Mouse (Mus musculus) embryonic facial prominence, embryonic 11.5 days (tissue): ENCODE results near the gene Rab2b. TPM values are rescaled to one million over a fixed set of nuclear protein-coding genes. Genes with fewer than 3 reads are reported as not detected.
"Not testable (repeated sequence)": the region's sequence is repeated elsewhere in the genome, so short reads cannot be mapped to it uniquely, and the experiment has no call there.

Source experiments
- ATAC-seq: fragments of 200-750 bp; cut with Nextera tagmentation; replicated peaks from 2 replicates; pipeline ENCODE4 v1.8.0; 2017; ENCODE audit warnings: low read depth; ENCODE audit not compliant: insufficient number of reproducible peaks, low FRiP score, low TSS enrichment
- DNase-seq: peaks from one replicate; pipeline ENCODE4 v3.0.0-alpha.2; 2015; ENCODE audit warnings: low spot score
- H3K27ac ChIP-seq: fragments of 300-500 bp; sonication (generic); replicated peaks from 2 replicates; pipeline ENCODE4 v1.5.1; 2014; ENCODE audit warnings: mild to moderate bottlenecking, low read depth, low read length, control low read depth
- H3K27me3 ChIP-seq: fragments of 300-500 bp; sonication (generic); 2 replicates; pipeline ENCODE4 v1.6.1; 2014; ENCODE audit warnings: mild to moderate bottlenecking, low read length, moderate library complexity, mixed read lengths; ENCODE audit not compliant: control insufficient read depth, insufficient read depth
- H3K36me3 ChIP-seq: fragments of 300-500 bp; sonication (generic); replicated peaks from 2 replicates; pipeline ENCODE4 v1.6.1; 2014; ENCODE audit warnings: low read depth, mild to moderate bottlenecking, low read length, moderate library complexity, mixed read lengths; ENCODE audit not compliant: control insufficient read depth, insufficient read depth
- H3K4me1 ChIP-seq: fragments of 300-500 bp; sonication (generic); 2 replicates; pipeline ENCODE4 v1.6.1; 2014; ENCODE audit warnings: low read length, mixed read lengths; ENCODE audit not compliant: control insufficient read depth, insufficient read depth
- H3K4me2 ChIP-seq: fragments of 300-500 bp; sonication (generic); 2 replicates; pipeline ENCODE4 v1.6.1; 2014; ENCODE audit warnings: low read depth, mild to moderate bottlenecking, control low read depth, low read length, moderate library complexity
- H3K4me3 ChIP-seq: fragments of 300-500 bp; sonication (generic); 2 replicates; pipeline ENCODE4 v1.5.1; 2014; ENCODE audit warnings: low read depth, low read length, control low read depth
- H3K9ac ChIP-seq: fragments of 300-500 bp; sonication (generic); replicated peaks from 2 replicates; pipeline ENCODE4 v1.6.1; 2014; ENCODE audit warnings: mild to moderate bottlenecking, control low read depth, low read length
- H3K9me3 ChIP-seq: fragments of 300-500 bp; sonication (generic); replicated peaks from 2 replicates; pipeline ENCODE4 v1.6.1; 2016; ENCODE audit warnings: mild to moderate bottlenecking, low read length, inconsistent platforms, mixed read lengths; ENCODE audit not compliant: control insufficient read depth
- WGBS: fragments of 180-500 bp; shearing (Covaris S2); extraction: QIAGEN DNeasy Blood & Tissue Kit; methylation state at CpG from one replicate; pipeline ENCODE4 v1.1.7; 2014; 5-methylcytosine and 5-hydroxymethylcytosine counted together
- polyA plus RNA-seq: library from polyadenylated mRNA; unstranded; fragments of >200 nt; fragmentation: Nextera tagmentation; extraction: Ambion mirVana; gene quantifications from 2 replicates; pipeline ENCODE4 v1.2.1, GENCODE M21; 2014

The Rab2b gene
- polyA plus RNA-seq, 1 experiment from 2014 or later: 26.5 TPM

DNA sequence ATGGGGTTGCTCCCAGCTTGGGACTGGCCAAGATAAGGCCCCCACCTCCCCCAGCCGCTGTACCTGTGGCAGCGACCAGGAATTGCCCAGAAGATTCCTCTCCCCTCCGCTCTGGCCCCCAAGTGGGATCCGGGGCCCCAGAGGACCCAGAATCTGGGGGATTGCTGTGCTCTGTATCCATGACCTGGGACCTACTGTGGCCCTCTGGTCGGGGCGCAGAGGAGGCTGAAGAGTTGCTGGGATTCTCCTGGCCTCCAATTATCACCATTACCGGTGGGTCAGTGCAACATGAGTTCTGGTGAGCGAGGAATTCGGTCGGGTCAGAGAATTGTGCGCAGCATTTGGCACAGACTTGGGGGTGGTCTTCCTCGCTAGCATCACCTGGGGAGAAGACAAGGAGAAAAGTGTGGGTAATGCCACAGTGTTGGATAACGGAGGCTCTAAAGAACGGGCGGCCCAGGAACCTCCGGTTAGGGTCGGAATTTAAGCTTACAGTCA lies 36.0 kb upstream of the Rab2b start:
- ATAC-seq: peak; percentile 4; the same call in 1 of the 2 replicates
- Histone ChIP-seq H3K27me3 (no peaks in the 10 kb centered on the region), H3K4me3 (peak overlapping the region; percentile 80), H3K9me3 (no peaks in the 10 kb centered on the region), H3K4me1 (peaks cover 9% of the 10 kb centered on the region), H3K9ac (peak overlapping the region; percentile 94), H3K36me3 (peaks cover 29% of the 10 kb centered on the region), H3K27ac (peak overlapping the region; percentile 89), H3K4me2 (peak overlapping the region; percentile 87)
- 7% methylated on average over 17 of the region's 17 CpGs for WGBS
- no peak for DNase-seq

DNA sequence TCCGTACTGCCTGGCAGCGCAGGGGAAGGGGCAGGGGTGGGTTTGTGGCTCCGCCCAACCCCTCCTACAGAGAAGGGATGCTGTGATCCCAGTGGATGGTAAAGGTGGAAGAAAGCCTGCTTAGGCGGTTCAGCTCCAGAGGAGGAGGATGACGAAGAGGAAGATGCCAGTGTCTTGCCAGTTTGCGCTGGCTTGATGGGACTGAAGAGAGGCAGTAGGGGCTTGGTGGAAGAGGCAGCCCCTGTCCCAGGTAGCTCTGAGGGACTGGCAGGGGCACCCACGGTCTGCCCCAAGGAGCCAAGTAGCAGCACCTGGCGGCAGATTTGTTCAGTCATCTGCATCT lies 35.4 kb upstream of the Rab2b start:
- WGBS: 63% methylated on average over 8 of the region's 8 CpGs
- Histone ChIP-seq H3K9ac (peak overlapping the region; percentile 94), H3K27me3 (no peaks in the 10 kb centered on the region), H3K4me3 (peak overlapping the region; percentile 80), H3K4me1 (peaks cover 9% of the 10 kb centered on the region), H3K9me3 (no peaks in the 10 kb centered on the region), H3K36me3 (peaks cover 29% of the 10 kb centered on the region), H3K4me2 (peak overlapping the region; percentile 87), H3K27ac (no peak overlapping the region)
- DNase-seq: no peak
- ATAC-seq: no peak

DNA sequence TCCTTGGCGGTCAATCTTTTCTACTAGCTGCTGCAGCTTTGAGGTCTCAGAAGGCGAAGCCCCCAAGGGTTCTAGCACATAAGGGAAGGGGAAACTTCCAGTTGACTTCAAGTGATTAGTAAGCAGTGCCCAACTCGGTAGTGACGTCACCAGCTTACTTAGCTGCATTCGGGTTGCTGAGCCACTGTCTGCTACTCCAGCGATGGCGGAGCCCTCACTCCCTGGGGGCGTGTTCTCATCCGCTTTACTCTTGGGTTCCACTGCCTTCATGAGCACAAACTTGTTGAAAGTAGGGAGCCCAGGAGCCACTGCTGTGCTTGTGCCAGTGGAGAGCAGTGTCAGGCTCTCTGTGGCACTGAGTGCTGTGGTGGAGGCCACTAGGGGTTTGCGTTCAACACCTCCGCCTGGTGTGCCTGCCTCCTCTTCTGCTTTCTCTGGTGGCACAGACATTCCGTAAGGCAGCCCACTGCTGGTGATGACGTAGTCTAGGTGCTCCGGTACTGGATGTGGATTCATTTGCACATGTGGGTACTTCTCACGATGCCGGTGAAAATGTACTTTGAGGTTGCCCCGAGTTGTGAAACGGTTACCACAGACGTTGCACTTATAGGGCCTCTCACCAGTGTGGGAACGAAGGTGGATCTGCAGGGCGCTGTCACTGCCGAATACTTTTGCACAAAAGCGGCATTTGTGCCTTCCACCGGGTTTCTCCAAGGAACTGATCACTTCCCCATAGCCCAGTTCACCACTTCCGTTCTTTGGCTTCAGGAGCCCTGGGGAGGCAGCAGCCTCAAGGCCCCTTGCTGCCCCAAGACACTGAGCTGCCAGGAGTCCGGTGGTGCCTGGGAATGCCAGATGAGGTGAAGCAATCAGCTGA lies 34.8 kb upstream of the Rab2b start:
- no peak overlapping the region for H3K27ac ChIP-seq
- H3K27me3 ChIP-seq: no peaks in the 10 kb centered on the region
- no peak overlapping the region; the same call in 1 of the 2 replicates for H3K4me3 ChIP-seq
- peaks cover 29% of the 10 kb centered on the region for H3K36me3 ChIP-seq
- peak overlapping the region; percentile 87; the same call in 1 of the 2 replicates for H3K4me2 ChIP-seq
- no peaks in the 10 kb centered on the region for H3K9me3 ChIP-seq
- no peak overlapping the region; the same call in 1 of the 2 replicates for H3K9ac ChIP-seq
- ATAC-seq (no peak), DNase-seq (no peak)
- peaks cover 9% of the 10 kb centered on the region for H3K4me1 ChIP-seq
- 88% methylated on average over 26 of the region's 26 CpGs for WGBS

DNA sequence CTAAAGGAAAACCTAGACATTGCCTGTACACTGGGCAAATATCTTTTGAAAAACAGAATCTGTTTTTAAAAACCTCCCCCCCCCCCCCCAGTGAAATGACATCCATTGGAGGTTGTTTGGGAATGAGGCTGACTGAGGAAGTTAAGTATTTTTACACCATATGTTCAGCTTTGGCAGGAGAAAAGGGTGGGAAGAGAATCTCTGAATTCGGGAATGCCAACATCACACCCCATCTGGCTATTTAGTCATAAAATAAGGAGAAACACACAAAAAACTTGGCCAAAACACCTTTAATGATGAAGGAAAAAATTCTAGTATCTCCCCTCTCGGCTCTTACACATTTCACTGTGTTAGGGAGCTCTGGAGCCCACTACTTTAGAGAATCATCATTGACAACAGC lies 31.6 kb upstream of the Rab2b start:
- no peak for ATAC-seq
- Histone ChIP-seq H3K36me3 (peaks cover 29% of the 10 kb centered on the region), H3K4me3 (no peak overlapping the region), H3K4me2 (no peak overlapping the region), H3K27me3 (no peaks in the 10 kb centered on the region), H3K9me3 (no peaks in the 10 kb centered on the region), H3K4me1 (peaks cover 9% of the 10 kb centered on the region), H3K27ac (no peak overlapping the region), H3K9ac (no peak overlapping the region)
- DNase-seq: no peak
- WGBS: 93% methylated on average over 2 of the region's 2 CpGs

DNA sequence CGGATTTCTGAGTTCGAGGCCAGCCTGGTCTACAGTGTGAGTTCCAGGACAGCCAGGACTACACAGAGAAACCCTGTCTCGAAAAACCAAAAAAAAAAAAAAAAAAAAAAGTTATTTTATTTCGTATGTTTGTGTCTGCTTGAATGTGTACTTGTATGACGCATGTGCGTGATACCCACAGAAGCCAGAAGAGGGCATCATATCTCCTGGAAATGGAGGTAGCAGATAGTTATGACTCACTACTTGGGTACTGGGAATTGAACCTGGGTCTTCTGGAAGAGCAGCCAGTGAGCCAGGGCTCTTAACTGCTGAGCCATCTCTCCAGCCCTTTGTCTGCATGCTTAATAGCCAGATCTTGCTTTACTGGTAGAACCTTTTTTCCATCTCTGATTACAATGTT lies 31.0 kb upstream of the Rab2b start:
- not testable (repeated sequence) for H3K9me3 ChIP-seq, H3K27me3 ChIP-seq, H3K4me2 ChIP-seq, H3K27ac ChIP-seq, H3K4me1 ChIP-seq, H3K9ac ChIP-seq, H3K4me3 ChIP-seq, DNase-seq, ATAC-seq
- H3K36me3 ChIP-seq: peaks cover 29% of the 10 kb centered on the region
- WGBS: 94% methylated on average over 5 of the region's 6 CpGs

DNA sequence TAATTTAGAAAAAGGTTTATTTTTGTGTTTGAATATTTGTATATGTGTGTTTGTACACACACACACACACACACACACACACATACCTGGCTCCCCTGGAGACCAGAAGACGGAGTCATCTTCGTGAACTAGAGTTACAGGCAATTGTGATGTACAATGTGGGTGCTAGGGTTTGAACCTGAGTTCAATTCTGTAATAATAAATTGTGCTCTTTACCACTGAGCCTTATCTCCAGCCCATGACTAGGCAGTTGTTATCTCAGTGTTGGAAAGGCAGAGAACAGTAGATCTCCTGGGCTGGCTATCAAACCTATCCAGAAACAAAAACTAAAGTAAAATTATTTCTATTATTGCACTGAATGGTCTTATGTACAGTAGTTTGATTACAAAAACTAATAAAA lies 26.8 kb upstream of the Rab2b start:
- WGBS: 91% methylated on average over 2 of the region's 2 CpGs
- DNase-seq (no peak), ATAC-seq (no peak)
- H3K27ac ChIP-seq: no peak overlapping the region
- peaks cover 2% of the 10 kb centered on the region; the same call in 1 of the 2 replicates for H3K36me3 ChIP-seq
- no peak overlapping the region for H3K4me3 ChIP-seq
- H3K27me3 ChIP-seq: no peaks in the 10 kb centered on the region
- H3K4me1 ChIP-seq: no peaks in the 10 kb centered on the region
- H3K9me3 ChIP-seq: no peaks in the 10 kb centered on the region
- no peak overlapping the region for H3K4me2 ChIP-seq
- H3K9ac ChIP-seq: no peak overlapping the region

DNA sequence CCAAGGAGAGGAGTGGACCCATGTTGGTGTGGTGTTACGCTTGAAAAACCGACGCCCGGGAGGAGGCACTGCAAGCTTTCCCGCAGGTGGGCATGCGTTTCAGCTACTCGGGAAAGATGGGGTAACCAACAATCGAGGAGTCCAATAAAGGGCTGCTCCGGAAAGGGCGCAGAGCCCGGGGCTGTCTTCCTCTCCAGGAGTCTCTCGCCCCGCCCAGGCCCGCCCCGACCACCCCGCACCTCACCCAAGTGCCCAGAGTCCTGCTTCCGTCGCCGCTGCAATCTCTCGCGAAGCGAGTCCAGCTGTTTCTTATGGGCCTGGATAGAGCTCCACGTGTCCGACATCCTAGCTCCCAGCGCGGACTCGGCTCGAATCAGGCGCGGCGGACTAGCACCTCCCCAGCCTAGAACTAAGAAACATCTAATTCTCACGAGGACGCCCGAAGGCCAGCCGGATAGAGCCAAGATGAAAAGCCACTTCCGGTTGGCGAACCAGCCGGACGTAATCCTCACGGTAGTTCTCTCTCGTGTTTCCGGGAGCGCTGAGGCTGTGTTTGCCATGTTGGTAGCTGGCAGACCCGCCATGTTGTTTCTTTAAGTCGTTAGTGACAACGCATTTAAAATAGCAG lies 25.4 kb upstream of the Rab2b start, which contains the start of gene Mettl3:
Mettl3 (minus strand) TSS at position 485 of the 628 bp plus-strand sequence.
- WGBS: under 1% methylated on average over 46 of the region's 46 CpGs
- no peaks in the 10 kb centered on the region for H3K4me1 ChIP-seq

DNA sequence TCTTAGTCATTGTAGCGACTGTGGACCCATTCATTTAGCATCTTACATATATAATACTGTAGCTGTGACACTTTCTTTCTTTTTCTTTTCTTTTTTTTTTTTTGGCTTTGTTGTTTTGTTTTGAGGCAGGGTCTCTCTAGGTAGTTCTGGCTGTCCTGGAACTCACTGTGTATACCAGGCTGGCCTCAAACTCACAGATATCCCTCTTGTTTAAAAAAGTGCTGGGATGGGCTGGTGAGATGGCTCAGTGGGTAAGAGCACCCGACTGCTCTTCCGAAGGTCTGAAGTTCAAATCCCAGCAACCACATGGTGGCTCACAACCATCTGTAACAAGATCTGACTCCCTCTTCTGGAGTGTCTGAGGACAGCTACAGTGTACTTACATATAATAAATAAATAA lies 24.2 kb upstream of the Rab2b start:
- H3K27me3 ChIP-seq, H3K27ac ChIP-seq, DNase-seq, H3K4me3 ChIP-seq, H3K4me2 ChIP-seq, H3K9ac ChIP-seq, H3K4me1 ChIP-seq, H3K36me3 ChIP-seq, ATAC-seq, H3K9me3 ChIP-seq: not testable (repeated sequence)
- 91% methylated on average over 3 of the region's 3 CpGs for WGBS

More for the DNA sequence above, 25.4 kb upstream of the Rab2b start, which contains the start of gene Mettl3:
- ATAC-seq: peak; percentile 95
- peak; percentile 96 for DNase-seq
- Histone ChIP-seq H3K27me3 (no peaks in the 10 kb centered on the region), H3K27ac (peak within 1 kb of the TSS; percentile 87), H3K4me3 (peak within 1 kb of the TSS; percentile 72), H3K36me3 (no peaks in the 10 kb centered on the region; the same call in 1 of the 2 replicates), H3K9ac (peak within 1 kb of the TSS; percentile 66), H3K9me3 (no peaks in the 10 kb centered on the region), H3K4me2 (peak within 1 kb of the TSS; percentile 64)
